Mouse (Mus musculus) erythroblast, embryonic 14.5 days (primary cell): ENCODE results near the gene 1110051M20Rik.

Source experiments
- GATA1 ChIP-seq: IDR thresholded peaks from 2 replicates; pipeline ENCODE4 v1.6.1; 2012; ENCODE audit warnings: low read length, inconsistent platforms, mixed read lengths
- TAL1 ChIP-seq: IDR thresholded peaks from 3 replicates; pipeline ENCODE4 v1.6.1; 2012; ENCODE audit warnings: low read length, inconsistent platforms, mixed read lengths

DNA sequence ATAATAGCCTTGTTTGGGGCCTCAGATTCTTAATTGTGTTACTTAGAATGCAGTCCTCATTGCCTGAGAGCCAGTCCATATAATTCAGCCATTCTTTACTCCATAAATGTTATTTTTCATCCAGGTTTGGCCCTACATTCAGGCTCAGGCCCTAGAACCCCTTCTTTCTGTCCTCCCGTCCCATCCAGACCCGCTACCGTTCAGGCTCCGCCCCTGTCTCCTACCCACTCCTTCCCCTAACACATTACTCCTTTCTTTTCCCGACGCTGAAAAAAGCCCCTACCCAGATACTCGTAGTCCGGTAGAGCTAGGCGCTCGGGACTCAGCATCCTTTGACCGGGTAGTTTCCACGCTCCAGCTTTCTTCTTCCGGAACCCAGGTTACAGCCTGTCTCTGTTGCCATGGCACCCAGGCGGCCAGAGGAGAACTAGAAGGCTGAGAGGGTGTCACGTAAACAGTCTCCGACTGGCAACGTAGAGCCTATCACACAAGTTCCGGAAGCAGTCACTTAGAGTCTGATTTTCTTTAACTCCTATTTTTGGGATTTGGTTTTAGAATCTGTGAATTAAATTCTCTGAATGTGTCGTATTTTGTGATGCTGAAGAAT is at the start of gene 1110051M20Rik:
- TF ChIP-seq GATA1 (no peak), TAL1 (no peak)
